Mouse (Mus musculus) adrenal gland, adult (tissue): Measurements from ENCODE around the gene Ch25h.

ENCODE experiments used
- DNase-seq, 2 experiments: peaks; one replicate each; pipeline ENCODE4 v3.0.0; 2022 to 2023; ENCODE audit warnings: low spot score in 1 of 2; ENCODE audit not compliant: inconsistent age in 2 of 2

Ch25h gene

GRCm38 (mm10) chr19:34474991-34475971, at the start of gene Ch25h:
Gene Ch25h (minus strand): TSS chr19:34475164.
- DNase-seq, result peak; percentile 42 to 80

GRCm38 (mm10) chr19:34524646-34525045, 49.7 kb upstream of the Ch25h start:
- DNase-seq, result peak in 1 of 2 experiments; percentile 74

GRCm38 (mm10) chr19:34523106-34523725, 48.3 kb upstream of the Ch25h start:
- DNase-seq, result peak in 1 of 2 experiments; percentile 37

GRCm38 (mm10) chr19:34521978-34522377, 47.0 kb upstream of the Ch25h start:
- peak in 1 of 2 experiments; percentile 46 for DNase-seq

- peak in 1 of 2 experiments; percentile 53 for DNase-seq
Measured at GRCm38 (mm10) chr19:34521361-34521760, 46.4 kb upstream of the Ch25h start.

- peak in 1 of 2 experiments; percentile 60 for DNase-seq
Measured at GRCm38 (mm10) chr19:34520051-34520450, 45.1 kb upstream of the Ch25h start.

GRCm38 (mm10) chr19:34519646-34520045, 44.7 kb upstream of the Ch25h start:
- peak; percentile 48 to 88 for DNase-seq

- peak; percentile 69 to 91 for DNase-seq
Measured at GRCm38 (mm10) chr19:34518786-34519185, 43.8 kb upstream of the Ch25h start.

GRCm38 (mm10) chr19:34517812-34518594, 43.0 kb upstream of the Ch25h start:
- DNase-seq, result peak; percentile 85 to 94

- DNase-seq, result peak; percentile 59 to 89
Measured at GRCm38 (mm10) chr19:34517197-34517596, 42.2 kb upstream of the Ch25h start.

GRCm38 (mm10) chr19:34516346-34516745, 41.4 kb upstream of the Ch25h start:
- peak in 1 of 2 experiments; percentile 54 for DNase-seq

- DNase-seq, result peak in 1 of 2 experiments; percentile 61
Measured at GRCm38 (mm10) chr19:34515681-34516080, 40.7 kb upstream of the Ch25h start.

GRCm38 (mm10) chr19:34511528-34511927, 36.6 kb upstream of the Ch25h start:
- DNase-seq, result peak in 1 of 2 experiments; percentile 76

- no peak for DNase-seq
Measured at GRCm38 (mm10) chr19:34510717-34511116, 35.8 kb upstream of the Ch25h start.

GRCm38 (mm10) chr19:34505161-34505721, 30.3 kb upstream of the Ch25h start:
- no peak for DNase-seq

- DNase-seq, result peak; percentile 88 to 95
Measured at GRCm38 (mm10) chr19:34500763-34501162, 25.8 kb upstream of the Ch25h start.

GRCm38 (mm10) chr19:34496353-34496752, 21.4 kb upstream of the Ch25h start:
- DNase-seq, result no peak

- no peak for DNase-seq
Measured at GRCm38 (mm10) chr19:34493859-34494258, 18.9 kb upstream of the Ch25h start.

- DNase-seq, result peak; percentile 53 to 89
Measured at GRCm38 (mm10) chr19:34483547-34483946, 8.6 kb upstream of the Ch25h start.

- DNase-seq, result peak; percentile 21 to 38
Measured at GRCm38 (mm10) chr19:34474228-34474990, 555 bp downstream of the Ch25h start.
